Mouse (Mus musculus) embryonic facial prominence, embryonic 15.5 days (tissue): ENCODE measurements around the gene Psmd11. TPM values are rescaled to one million over a fixed set of nuclear protein-coding genes. Genes with fewer than 3 reads are reported as not detected.
"Not testable (repeated sequence)": the region's sequence is repeated elsewhere in the genome, so short reads cannot be mapped to it uniquely, and the experiment has no call there.

ENCODE experiments used
- ATAC-seq: fragments of 200-750 bp; cut with Nextera tagmentation; 2 replicates; pipeline ENCODE4 v1.8.0; 2017; ENCODE audit warnings: low read depth, moderate TSS enrichment; ENCODE audit not compliant: insufficient number of reproducible peaks, low FRiP score, low TSS enrichment
- H3K27ac ChIP-seq: fragments of 300-500 bp; sonication (generic); replicated peaks from 2 replicates; pipeline ENCODE4 v1.5.1; 2015; ENCODE audit warnings: mild to moderate bottlenecking, inconsistent platforms
- H3K27me3 ChIP-seq: fragments of 300-500 bp; sonication (generic); 2 replicates; pipeline ENCODE4 v1.6.1; 2015; ENCODE audit warnings: inconsistent platforms
- H3K36me3 ChIP-seq: fragments of 300-500 bp; sonication (generic); 2 replicates; pipeline ENCODE4 v1.6.1; 2015; ENCODE audit warnings: mild to moderate bottlenecking, inconsistent platforms
- H3K4me1 ChIP-seq: fragments of 300-500 bp; sonication (generic); 2 replicates; pipeline ENCODE4 v1.6.1; 2015; ENCODE audit warnings: inconsistent platforms
- H3K4me2 ChIP-seq: fragments of 300-500 bp; sonication (generic); replicated peaks from 2 replicates; pipeline ENCODE4 v1.6.1; 2015; ENCODE audit warnings: mild to moderate bottlenecking, inconsistent platforms
- H3K4me3 ChIP-seq: fragments of 300-500 bp; sonication (generic); replicated peaks from 2 replicates; pipeline ENCODE4 v1.5.1; 2015; ENCODE audit warnings: mild to moderate bottlenecking, inconsistent platforms
- H3K9ac ChIP-seq: fragments of 300-500 bp; sonication (generic); 2 replicates; pipeline ENCODE4 v1.6.1; 2015; ENCODE audit warnings: inconsistent platforms
- H3K9me3 ChIP-seq: fragments of 300-500 bp; sonication (generic); replicated peaks from 2 replicates; pipeline ENCODE4 v1.6.1; 2016; ENCODE audit warnings: inconsistent platforms
- WGBS: fragments of 180-500 bp; shearing (Covaris S2); methylation state at CpG from one replicate; pipeline ENCODE4 v1.1.7; 2015; 5-methylcytosine and 5-hydroxymethylcytosine counted together
- polyA plus RNA-seq: library from polyadenylated mRNA; unstranded; fragments of >200 nt; fragmentation: Nextera tagmentation; extraction: Ambion mirVana; gene quantifications from 2 replicates; pipeline ENCODE4 v1.2.1, GENCODE M21; 2015

The Psmd11 gene
- polyA plus RNA-seq, 1 experiment from 2014 or later: 308 TPM

DNA sequence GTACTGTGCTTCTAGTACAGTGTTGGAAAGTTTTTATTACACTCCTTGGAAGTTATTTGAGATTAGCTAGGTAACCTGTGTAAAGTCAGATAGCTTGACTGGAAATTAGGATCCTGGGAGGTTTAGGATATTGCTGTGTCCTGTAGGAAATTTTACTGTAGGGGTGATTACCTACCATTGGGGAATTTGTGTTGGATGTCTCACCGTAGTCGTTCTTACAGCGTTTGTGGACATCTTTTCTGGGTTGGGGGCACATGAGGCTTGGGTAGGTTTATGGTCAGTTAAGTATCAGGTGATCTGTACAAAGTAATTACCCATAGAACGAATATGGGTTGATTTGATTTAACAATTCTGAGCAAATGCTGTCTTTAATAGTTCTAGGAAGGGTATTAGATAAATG lies 31.8 kb upstream of the Psmd11 start:
- Histone ChIP-seq H3K27ac (no peak overlapping the region), H3K36me3 (peaks cover 67% of the 10 kb centered on the region)

DNA sequence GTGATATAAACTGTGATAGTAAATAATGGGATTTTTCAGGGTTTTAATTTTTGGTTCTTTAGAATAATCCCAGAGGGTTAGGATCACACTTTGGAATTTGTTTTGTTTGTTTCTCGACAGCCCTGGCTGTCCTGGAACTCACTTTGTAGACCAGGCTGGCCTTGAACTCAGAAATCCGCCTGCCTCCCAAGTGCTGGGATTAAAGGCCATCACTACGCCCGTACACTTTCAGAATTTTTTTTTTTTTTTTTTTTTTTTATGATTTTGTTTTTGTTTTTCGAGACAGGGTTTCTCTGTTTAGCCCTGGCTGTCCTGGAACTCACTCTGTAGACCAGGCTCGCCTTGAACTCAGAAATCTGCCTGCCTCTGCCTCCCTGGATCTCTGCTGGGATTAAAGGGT lies 20.5 kb upstream of the Psmd11 start:
- ATAC-seq, H3K27me3 ChIP-seq, H3K4me3 ChIP-seq, H3K9ac ChIP-seq, H3K4me2 ChIP-seq, H3K9me3 ChIP-seq, H3K4me1 ChIP-seq, H3K27ac ChIP-seq: not testable (repeated sequence)
- 91% methylated on average over 6 of the region's 6 CpGs for WGBS
- peaks cover 50% of the 10 kb centered on the region for H3K36me3 ChIP-seq

More for the DNA sequence above, 31.8 kb upstream of the Psmd11 start:
- no peaks in the 10 kb centered on the region for H3K4me1 ChIP-seq
- H3K4me3 ChIP-seq: no peak overlapping the region
- ATAC-seq: no peak
- H3K27me3 ChIP-seq: no peaks in the 10 kb centered on the region
- H3K9me3 ChIP-seq: no peaks in the 10 kb centered on the region
- no peak overlapping the region for H3K4me2 ChIP-seq
- H3K9ac ChIP-seq: no peak overlapping the region
- 90% methylated on average over 4 of the region's 4 CpGs for WGBS

DNA sequence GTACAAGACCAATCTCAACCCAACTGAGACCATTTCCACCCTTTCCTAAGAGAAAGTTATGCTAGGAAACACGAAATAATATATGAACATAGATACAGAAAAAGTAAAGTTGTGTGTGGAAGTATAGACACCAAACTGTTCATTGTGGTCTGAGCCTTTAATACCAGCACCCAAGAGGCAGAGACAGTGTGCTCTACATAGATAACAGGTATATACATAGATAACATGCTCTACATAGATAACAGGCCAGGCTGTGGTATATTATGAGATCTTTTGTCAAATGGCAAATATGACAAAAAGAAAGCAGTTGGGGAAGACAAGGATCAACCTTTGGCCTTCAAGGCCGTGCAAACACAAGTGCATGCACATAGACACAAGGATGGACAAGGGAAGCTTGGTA lies 18.0 kb upstream of the Psmd11 start:
- no peaks in the 10 kb centered on the region for H3K4me1 ChIP-seq
- H3K27ac ChIP-seq: no peak overlapping the region
- no peaks in the 10 kb centered on the region for H3K9me3 ChIP-seq
- H3K27me3 ChIP-seq: no peaks in the 10 kb centered on the region
- 91% methylated on average over 2 of the region's 2 CpGs for WGBS
- no peak for ATAC-seq
- peaks cover 42% of the 10 kb centered on the region for H3K36me3 ChIP-seq
- no peak overlapping the region for H3K4me2 ChIP-seq
- no peak overlapping the region for H3K4me3 ChIP-seq
- H3K9ac ChIP-seq: no peak overlapping the region

GRCm38 (mm10) chr11:80417085-80417484 lies 11.3 kb upstream of the Psmd11 start:
- Histone ChIP-seq H3K4me1 (no peaks in the 10 kb centered on the region), H3K9me3 (no peaks in the 10 kb centered on the region), H3K9ac (no peak overlapping the region), H3K36me3 (peaks cover 23% of the 10 kb centered on the region), H3K4me2 (no peak overlapping the region), H3K4me3 (no peak overlapping the region), H3K27ac (no peak overlapping the region), H3K27me3 (no peaks in the 10 kb centered on the region)
- no peak for ATAC-seq
- 87% methylated on average over 5 of the region's 5 CpGs for WGBS

DNA sequence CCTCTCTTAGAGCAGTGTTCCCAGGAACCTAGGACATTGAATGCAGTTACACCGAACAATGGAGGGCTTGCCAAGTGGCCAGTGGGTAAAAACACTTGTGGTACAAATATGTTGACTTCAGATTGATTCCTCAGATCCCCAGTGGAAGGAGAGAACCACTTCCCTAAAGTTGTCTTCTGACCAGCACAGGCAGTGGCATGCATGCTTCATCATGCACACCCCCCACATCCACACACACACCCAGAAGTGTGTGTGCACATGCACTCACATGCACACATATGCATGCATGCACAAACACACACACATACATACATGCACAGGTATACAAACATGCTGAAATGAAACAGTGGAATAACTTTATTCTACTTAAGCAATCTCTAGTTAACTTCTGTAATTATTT lies 8.7 kb upstream of the Psmd11 start:
- Histone ChIP-seq H3K27ac (no peak overlapping the region), H3K9ac (no peak overlapping the region), H3K36me3 (peaks cover 20% of the 10 kb centered on the region), H3K4me1 (no peaks in the 10 kb centered on the region), H3K4me2 (no peak overlapping the region), H3K4me3 (no peak overlapping the region), H3K27me3 (no peaks in the 10 kb centered on the region), H3K9me3 (no peaks in the 10 kb centered on the region)
- ATAC-seq: no peak
- WGBS: 76% methylated on average over 1 of the region's 1 CpGs

GRCm38 (mm10) chr11:80420202-80420984 lies 8.0 kb upstream of the Psmd11 start:
- H3K4me2 ChIP-seq: no peak overlapping the region
- no peak overlapping the region for H3K9ac ChIP-seq
- H3K4me3 ChIP-seq: no peak overlapping the region
- H3K36me3 ChIP-seq: peaks cover 15% of the 10 kb centered on the region
- no peaks in the 10 kb centered on the region for H3K4me1 ChIP-seq
- no peak overlapping the region for H3K27ac ChIP-seq
- H3K9me3 ChIP-seq: no peaks in the 10 kb centered on the region
- H3K27me3 ChIP-seq: no peaks in the 10 kb centered on the region
- ATAC-seq: no peak
- 57% methylated on average over 2 of the region's 2 CpGs for WGBS

DNA sequence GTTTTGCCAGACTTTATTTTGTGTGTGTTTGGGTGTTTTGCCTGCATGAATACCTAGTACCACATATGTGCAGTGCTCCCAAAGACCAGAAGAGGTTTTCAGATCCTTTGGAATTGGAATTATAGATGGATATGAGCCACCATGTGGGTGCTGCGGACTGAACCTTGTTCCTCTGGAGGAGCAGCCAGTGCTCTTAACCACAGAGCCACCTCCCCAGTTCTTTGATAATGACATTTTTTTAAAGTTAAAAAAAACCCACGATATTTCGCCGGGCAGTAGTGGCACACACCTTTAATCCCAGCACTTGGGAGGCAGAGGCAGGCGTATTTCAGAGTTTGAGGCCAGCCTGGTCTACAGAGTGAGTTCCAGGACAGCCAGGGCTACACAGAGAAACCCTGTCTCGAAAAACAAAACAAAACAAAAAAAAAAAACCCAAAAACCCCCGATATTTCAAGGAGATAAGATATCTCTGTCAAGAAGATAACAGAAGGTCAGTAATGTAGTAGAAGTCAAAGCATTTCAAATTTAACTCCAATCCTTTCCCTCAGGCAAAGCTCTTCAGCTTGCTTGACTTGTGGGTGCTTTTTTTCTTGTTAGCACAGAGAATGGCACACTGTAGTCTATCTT lies 6.9 kb upstream of the Psmd11 start:
- whole genome bisulfite sequencing: 82% methylated on average over 7 of the region's 7 CpGs
- no peak overlapping the region for H3K9ac ChIP-seq

DNA sequence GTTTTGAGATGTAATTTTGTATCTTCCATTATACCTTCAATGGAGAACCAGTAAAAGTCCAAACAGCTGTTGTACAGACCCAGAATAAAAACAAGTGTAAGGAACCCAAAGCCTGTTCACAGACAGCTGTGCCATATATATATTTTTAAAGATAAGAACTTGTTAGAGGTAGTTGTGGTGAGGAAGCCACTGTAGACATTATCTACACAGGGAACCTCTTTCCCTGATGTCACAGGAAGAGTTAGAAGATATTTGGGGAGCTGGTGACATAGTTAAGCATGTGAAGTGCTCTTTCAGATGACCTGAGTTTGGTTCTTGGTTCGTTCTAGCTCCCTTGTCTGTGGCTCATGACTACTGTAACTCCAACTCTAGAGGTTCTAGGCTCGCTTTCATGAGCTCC lies 3.7 kb upstream of the Psmd11 start:
- no peak for ATAC-seq
- H3K9me3 ChIP-seq: no peaks in the 10 kb centered on the region
- no peak overlapping the region for H3K9ac ChIP-seq
- H3K4me2 ChIP-seq: no peak overlapping the region
- no peaks in the 10 kb centered on the region for H3K36me3 ChIP-seq
- no peaks in the 10 kb centered on the region for H3K27me3 ChIP-seq
- no peak overlapping the region for H3K4me3 ChIP-seq
- no peak overlapping the region for H3K27ac ChIP-seq
- 80% methylated on average over 2 of the region's 2 CpGs for WGBS
- H3K4me1 ChIP-seq: peaks cover 4% of the 10 kb centered on the region; the same call in 1 of the 2 replicates

More for the DNA sequence above, 6.9 kb upstream of the Psmd11 start:
- H3K4me3 ChIP-seq: no peak overlapping the region
- no peaks in the 10 kb centered on the region for H3K4me1 ChIP-seq
- H3K27ac ChIP-seq: no peak overlapping the region
- no peak for ATAC-seq
- no peak overlapping the region for H3K4me2 ChIP-seq
- H3K27me3 ChIP-seq: no peaks in the 10 kb centered on the region
- peaks cover 8% of the 10 kb centered on the region for H3K36me3 ChIP-seq
- H3K9me3 ChIP-seq: no peaks in the 10 kb centered on the region

DNA sequence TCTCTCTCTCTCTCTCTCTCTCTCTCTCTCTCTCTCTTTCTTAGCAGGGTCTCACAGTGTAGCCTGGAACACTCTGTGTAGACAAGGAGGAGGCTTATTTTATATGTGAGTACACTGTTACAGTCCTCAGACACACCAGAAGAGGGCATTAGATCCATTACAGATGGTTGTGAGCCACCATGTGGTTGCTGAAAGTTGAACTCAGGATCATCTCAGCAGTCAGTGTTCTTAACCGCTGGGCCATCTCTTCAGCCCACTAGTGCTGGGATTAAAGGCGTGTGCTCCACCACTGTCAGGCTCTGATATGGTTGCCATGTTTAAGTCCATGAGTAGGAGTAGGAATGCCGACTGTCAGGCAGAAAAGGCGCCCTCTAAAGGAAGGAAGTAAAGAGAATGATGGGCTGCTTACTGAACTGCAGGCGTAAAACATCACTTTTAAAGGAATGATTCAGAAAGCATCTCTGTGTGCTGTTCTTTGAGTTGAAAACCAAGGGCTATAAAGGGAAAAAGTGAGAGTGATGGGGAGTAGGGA lies 3.1 kb upstream of the Psmd11 start:
- H3K27ac ChIP-seq: no peak overlapping the region
- no peak overlapping the region for H3K4me3 ChIP-seq
- peaks cover 7% of the 10 kb centered on the region; the same call in 1 of the 2 replicates for H3K4me1 ChIP-seq
- H3K9ac ChIP-seq: no peak overlapping the region
- H3K27me3 ChIP-seq: no peaks in the 10 kb centered on the region
- no peaks in the 10 kb centered on the region for H3K36me3 ChIP-seq
- H3K4me2 ChIP-seq: no peak overlapping the region
- ATAC-seq: no peak
- WGBS: 61% methylated on average over 5 of the region's 5 CpGs
- H3K9me3 ChIP-seq: no peaks in the 10 kb centered on the region

DNA sequence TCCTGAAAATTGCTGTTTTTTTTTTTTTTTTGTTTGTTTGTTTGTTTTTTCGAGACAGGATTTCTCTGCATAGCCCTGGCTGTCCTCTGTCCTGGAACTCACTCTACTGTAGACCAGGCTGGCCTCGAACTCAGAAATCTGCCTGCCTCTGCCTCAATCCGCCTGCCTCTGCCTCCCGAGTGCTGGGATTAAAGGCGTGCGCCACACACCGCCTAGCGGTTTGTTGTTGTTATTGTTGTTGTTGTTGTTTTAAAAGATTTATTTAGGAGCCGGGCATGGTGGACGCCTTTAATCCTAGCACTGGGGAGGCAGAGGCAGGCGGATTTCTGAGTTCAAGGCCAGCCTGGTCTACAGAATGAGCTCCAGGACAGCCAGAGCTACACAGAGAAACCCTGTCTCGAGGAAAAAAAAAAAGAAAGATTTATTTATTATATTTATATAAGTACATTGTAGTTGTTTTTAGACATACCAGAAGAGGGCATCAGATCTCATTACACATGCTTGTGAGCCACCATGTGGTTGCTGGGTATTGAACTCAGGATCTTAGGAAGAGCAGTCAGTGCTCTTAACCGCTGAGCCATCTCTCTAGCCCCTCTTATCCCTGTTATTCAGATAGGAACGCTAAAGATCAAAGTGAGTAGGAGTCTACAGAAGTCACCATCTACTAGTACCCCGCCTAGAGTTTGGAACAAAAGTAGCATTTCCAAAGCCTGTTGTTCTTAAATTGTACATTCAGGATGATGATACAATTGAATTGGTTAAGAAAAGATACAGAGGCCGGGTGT lies 2.2 kb upstream of the Psmd11 start:
- whole genome bisulfite sequencing: 80% methylated on average over 16 of the region's 16 CpGs
- H3K27ac ChIP-seq, H3K4me2 ChIP-seq, H3K27me3 ChIP-seq, H3K36me3 ChIP-seq, H3K4me1 ChIP-seq, H3K9ac ChIP-seq, ATAC-seq, H3K9me3 ChIP-seq, H3K4me3 ChIP-seq: not testable (repeated sequence)

DNA sequence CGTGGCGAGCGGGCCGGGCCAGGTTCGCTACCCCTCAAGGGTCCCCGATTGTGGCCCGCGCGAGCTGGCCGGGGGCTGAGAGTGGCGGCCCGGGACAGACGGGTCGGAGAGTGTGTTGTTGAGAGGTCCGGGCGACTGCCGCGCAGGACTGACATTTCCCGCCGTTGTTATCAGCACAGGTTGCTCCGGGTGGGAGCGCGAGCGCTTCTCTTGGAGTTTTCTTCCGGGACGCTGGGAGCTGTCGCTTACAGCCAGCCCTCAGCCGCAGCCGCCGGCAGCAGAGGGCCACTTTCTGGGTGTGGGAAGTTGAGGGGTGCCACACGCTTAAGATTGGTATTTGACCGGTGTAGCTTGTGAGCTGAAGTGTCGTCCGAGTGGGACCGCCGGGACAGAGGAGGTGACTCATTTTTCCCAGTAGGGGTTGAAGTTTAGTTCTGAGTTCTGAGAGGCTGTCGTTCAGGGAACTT lies 627 bp downstream of the Psmd11 start:
- Histone ChIP-seq H3K9ac (peak overlapping the region; percentile 76), H3K4me1 (peaks cover 7% of the 10 kb centered on the region; the same call in 1 of the 2 replicates), H3K4me2 (peak overlapping the region; percentile 56), H3K27ac (peak overlapping the region; percentile 89), H3K9me3 (no peaks in the 10 kb centered on the region), H3K4me3 (peak overlapping the region; percentile 77), H3K27me3 (no peaks in the 10 kb centered on the region), H3K36me3 (peaks cover 18% of the 10 kb centered on the region)
- ATAC-seq: peak; percentile 60; the same call in 1 of the 2 replicates
- WGBS: under 1% methylated on average over 37 of the region's 37 CpGs
